Mouse (Mus musculus) embryonic facial prominence, embryonic 11.5 days (tissue): Measurements from ENCODE around the gene Cpne9. TPM values are rescaled to one million over a fixed set of nuclear protein-coding genes. Genes with fewer than 3 reads are reported as not detected.

ENCODE experiments used
- ATAC-seq: fragments of 200-750 bp; cut with Nextera tagmentation; replicated peaks from 2 replicates; pipeline ENCODE4 v1.8.0; 2017; ENCODE audit warnings: low read depth; ENCODE audit not compliant: insufficient number of reproducible peaks, low FRiP score, low TSS enrichment
- DNase-seq: peaks from one replicate; pipeline ENCODE4 v3.0.0-alpha.2; 2015; ENCODE audit warnings: low spot score
- H3K27ac ChIP-seq: fragments of 300-500 bp; sonication (generic); replicated peaks from 2 replicates; pipeline ENCODE4 v1.5.1; 2014; ENCODE audit warnings: mild to moderate bottlenecking, low read depth, low read length, control low read depth
- H3K27me3 ChIP-seq: fragments of 300-500 bp; sonication (generic); 2 replicates; pipeline ENCODE4 v1.6.1; 2014; ENCODE audit warnings: mild to moderate bottlenecking, low read length, moderate library complexity, mixed read lengths; ENCODE audit not compliant: control insufficient read depth, insufficient read depth
- H3K36me3 ChIP-seq: fragments of 300-500 bp; sonication (generic); replicated peaks from 2 replicates; pipeline ENCODE4 v1.6.1; 2014; ENCODE audit warnings: low read depth, mild to moderate bottlenecking, low read length, moderate library complexity, mixed read lengths; ENCODE audit not compliant: control insufficient read depth, insufficient read depth
- H3K4me1 ChIP-seq: fragments of 300-500 bp; sonication (generic); 2 replicates; pipeline ENCODE4 v1.6.1; 2014; ENCODE audit warnings: low read length, mixed read lengths; ENCODE audit not compliant: control insufficient read depth, insufficient read depth
- H3K4me2 ChIP-seq: fragments of 300-500 bp; sonication (generic); 2 replicates; pipeline ENCODE4 v1.6.1; 2014; ENCODE audit warnings: low read depth, mild to moderate bottlenecking, control low read depth, low read length, moderate library complexity
- H3K4me3 ChIP-seq: fragments of 300-500 bp; sonication (generic); 2 replicates; pipeline ENCODE4 v1.5.1; 2014; ENCODE audit warnings: low read depth, low read length, control low read depth
- H3K9ac ChIP-seq: fragments of 300-500 bp; sonication (generic); replicated peaks from 2 replicates; pipeline ENCODE4 v1.6.1; 2014; ENCODE audit warnings: mild to moderate bottlenecking, control low read depth, low read length
- H3K9me3 ChIP-seq: fragments of 300-500 bp; sonication (generic); replicated peaks from 2 replicates; pipeline ENCODE4 v1.6.1; 2016; ENCODE audit warnings: mild to moderate bottlenecking, low read length, inconsistent platforms, mixed read lengths; ENCODE audit not compliant: control insufficient read depth
- WGBS: fragments of 180-500 bp; shearing (Covaris S2); extraction: QIAGEN DNeasy Blood & Tissue Kit; methylation state at CpG from one replicate; pipeline ENCODE4 v1.1.7; 2014; 5-methylcytosine and 5-hydroxymethylcytosine counted together
- polyA plus RNA-seq: library from polyadenylated mRNA; unstranded; fragments of >200 nt; fragmentation: Nextera tagmentation; extraction: Ambion mirVana; gene quantifications from 2 replicates; pipeline ENCODE4 v1.2.1, GENCODE M21; 2014

The Cpne9 gene
- 0.10 and 0.14 TPM in 2 replicates for polyA plus RNA-seq

DNA sequence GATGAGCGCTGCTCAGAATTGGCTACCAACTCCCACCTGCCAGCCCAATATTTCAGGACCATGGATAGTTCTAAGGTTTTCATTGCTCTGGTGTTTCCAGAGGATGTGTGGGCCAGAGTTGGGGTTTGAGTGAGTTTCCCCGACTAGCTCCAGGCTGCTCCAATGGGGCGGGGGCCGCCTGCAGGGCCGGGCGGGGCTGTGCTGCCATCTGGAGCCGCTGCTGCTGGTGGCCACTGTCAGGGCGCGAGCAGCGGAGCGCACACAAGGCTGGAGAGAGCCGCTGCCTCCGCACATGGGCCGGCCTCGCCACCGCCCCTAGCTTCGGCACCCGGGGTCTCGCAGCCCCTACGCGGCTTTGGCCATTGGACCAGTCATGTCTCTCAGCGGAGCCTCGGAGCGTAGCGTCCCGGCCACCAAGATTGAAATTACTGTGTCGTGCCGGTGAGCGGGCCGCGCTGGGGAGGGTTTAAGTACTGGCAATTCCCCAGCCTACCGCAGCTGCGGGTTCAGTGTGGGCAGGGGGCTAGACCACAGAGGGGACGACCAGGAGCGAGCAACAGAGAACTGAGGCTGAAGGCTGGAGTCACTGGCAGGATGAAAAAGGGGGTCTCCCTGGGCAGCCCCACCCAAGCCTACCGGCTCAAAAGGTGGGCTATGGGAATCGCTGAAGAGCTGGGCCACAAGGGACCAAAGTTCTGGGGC lies at the start of gene Cpne9:
Cpne9 (plus strand) TSS at position 207 of the 702 bp plus-strand sequence.
- 1% methylated on average over 37 of the region's 37 CpGs for WGBS
- ATAC-seq: peak; percentile 76; the same call in 1 of the 2 replicates
- H3K9me3 ChIP-seq: no peaks in the 10 kb centered on the region
- no peak within 1 kb of the TSS for H3K9ac ChIP-seq
- peak; percentile 89 for DNase-seq
- H3K36me3 ChIP-seq: no peaks in the 10 kb centered on the region
- no peak within 1 kb of the TSS for H3K27ac ChIP-seq
- H3K4me1 ChIP-seq: no peaks in the 10 kb centered on the region; the same call in 1 of the 2 replicates
- H3K27me3 ChIP-seq: peaks cover 23% of the 10 kb centered on the region
- H3K4me3 ChIP-seq: no peak within 1 kb of the TSS
- H3K4me2 ChIP-seq: peak within 1 kb of the TSS; percentile 11

DNA sequence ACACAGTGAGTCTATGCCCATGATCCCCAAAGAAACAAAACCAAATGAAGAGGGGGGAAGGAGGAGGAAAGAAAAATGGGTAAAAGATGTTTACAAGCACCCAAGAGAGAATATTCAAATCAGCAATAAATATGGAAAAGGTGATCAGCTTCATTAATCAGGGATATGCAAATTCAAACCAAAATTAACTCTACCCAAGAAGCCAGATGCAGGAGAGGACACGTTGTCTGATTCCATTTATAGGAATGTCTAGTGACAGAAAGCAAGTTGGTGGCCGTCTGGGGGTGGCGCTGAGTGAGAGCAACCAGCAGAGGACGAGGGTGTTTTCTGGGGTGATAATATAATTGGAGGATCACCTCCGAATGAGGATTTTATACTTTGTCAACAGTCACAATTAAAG lies 47.0 kb upstream of the Cpne9 start:
- no peaks in the 10 kb centered on the region for H3K4me1 ChIP-seq
- no peak overlapping the region for H3K9ac ChIP-seq
- H3K4me3 ChIP-seq: no peak overlapping the region
- ATAC-seq (no peak), DNase-seq (no peak)
- H3K27ac ChIP-seq: no peak overlapping the region
- WGBS: 71% methylated on average over 5 of the region's 5 CpGs
- H3K36me3 ChIP-seq: no peaks in the 10 kb centered on the region
- H3K9me3 ChIP-seq: no peaks in the 10 kb centered on the region
- no peaks in the 10 kb centered on the region for H3K27me3 ChIP-seq
- no peak overlapping the region for H3K4me2 ChIP-seq

DNA sequence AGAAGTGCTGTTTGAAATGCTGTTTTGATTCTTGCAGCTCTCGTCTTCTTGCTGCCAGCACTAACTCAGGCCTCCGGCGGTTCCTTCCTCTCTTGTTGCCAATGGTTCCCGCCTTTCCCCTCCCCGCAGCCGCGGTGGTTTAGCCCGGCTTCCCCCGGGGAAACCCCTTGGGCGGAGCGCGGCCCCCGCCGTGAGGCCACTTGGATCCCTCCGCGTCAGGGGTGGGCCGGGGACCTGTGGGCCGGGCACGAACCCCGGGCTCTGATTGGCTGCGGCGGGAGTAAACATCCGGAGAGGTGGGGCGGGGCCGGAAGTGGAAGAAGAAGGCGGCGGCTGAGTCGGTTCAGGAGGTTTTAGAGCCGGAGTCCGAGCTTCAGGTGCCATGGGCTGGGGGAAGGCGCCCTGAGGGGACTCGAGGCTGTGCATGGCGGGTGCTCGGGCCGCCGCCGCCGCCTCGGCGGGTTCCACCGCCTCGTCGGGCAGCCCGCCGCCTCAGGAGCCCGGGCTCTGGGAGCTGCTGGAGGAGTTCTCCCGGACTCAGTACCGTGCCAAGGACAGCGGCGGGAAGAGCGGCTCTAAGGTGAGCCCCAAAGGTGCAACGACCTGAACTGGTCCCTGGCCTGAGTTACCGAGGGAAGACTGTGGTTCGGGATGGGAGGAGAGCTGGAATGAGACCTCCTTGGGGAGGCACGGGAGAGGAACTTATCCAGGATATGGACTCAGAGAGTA lies 44.4 kb upstream of the Cpne9 start, which contains the start of gene Mtmr14:
Mtmr14 (plus strand) TSS at position 302 of the 729 bp plus-strand sequence.
- Histone ChIP-seq H3K9ac (peak within 1 kb of the TSS; percentile 81), H3K36me3 (no peaks in the 10 kb centered on the region), H3K9me3 (no peaks in the 10 kb centered on the region), H3K4me3 (peak within 1 kb of the TSS; percentile 98), H3K27ac (no peak within 1 kb of the TSS), H3K4me1 (no peaks in the 10 kb centered on the region), H3K4me2 (peak within 1 kb of the TSS; percentile 68), H3K27me3 (no peaks in the 10 kb centered on the region)
- DNase-seq (peak; percentile 98), ATAC-seq (peak; percentile 97)
- under 1% methylated on average over 50 of the region's 55 CpGs for WGBS

DNA sequence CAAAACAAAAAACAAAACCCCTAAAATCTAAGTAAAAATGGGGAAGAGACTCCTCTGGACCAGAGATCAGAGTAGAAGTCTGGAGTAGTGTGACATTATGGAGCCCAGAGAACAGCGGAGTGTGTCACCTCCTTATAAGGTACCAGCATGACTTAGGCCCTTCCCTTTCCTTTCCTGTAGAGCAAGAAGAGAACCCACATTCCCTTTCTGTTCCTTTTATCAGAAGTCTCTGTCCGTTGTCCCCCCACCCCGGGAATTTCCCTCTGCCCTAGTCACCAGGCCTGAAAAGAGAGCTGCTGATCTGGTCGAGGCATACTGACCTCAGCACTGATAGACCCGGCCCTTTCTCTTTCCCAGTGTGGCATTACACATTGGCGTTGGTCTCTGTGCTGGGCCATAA lies 43.7 kb upstream of the Cpne9 start:
- DNase-seq: no peak
- WGBS: 36% methylated on average over 6 of the region's 6 CpGs
- peak overlapping the region; percentile 68 for H3K4me2 ChIP-seq
- no peaks in the 10 kb centered on the region for H3K36me3 ChIP-seq
- no peaks in the 10 kb centered on the region for H3K4me1 ChIP-seq
- H3K27ac ChIP-seq: no peak overlapping the region
- H3K9me3 ChIP-seq: no peaks in the 10 kb centered on the region
- peak overlapping the region; percentile 98 for H3K4me3 ChIP-seq
- H3K9ac ChIP-seq: peak overlapping the region; percentile 81; the same call in 1 of the 2 replicates
- no peak for ATAC-seq
- no peaks in the 10 kb centered on the region for H3K27me3 ChIP-seq

DNA sequence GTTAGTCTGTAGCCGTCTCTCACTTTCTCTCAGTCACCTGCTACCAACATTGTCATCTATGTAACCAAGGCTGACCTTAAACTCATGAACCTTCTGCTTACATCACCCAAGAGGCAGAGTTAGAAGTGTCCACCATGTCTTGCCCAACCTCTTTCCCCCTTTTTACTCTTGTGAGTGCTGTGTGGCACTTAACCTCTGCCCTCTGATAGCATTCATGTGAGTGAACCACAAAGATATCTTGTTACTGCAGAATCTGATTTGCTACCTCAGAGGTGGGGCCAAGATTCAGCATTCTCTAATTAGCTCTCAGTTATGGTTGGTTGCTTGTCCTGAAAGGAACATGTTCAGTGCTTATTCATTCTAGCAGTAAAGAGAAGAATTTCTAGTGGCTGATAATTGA lies 39.4 kb upstream of the Cpne9 start:
- Histone ChIP-seq H3K4me2 (no peak overlapping the region), H3K9ac (no peak overlapping the region), H3K9me3 (no peaks in the 10 kb centered on the region), H3K4me3 (no peak overlapping the region), H3K27me3 (no peaks in the 10 kb centered on the region), H3K36me3 (no peaks in the 10 kb centered on the region), H3K4me1 (no peaks in the 10 kb centered on the region), H3K27ac (no peak overlapping the region)
- ATAC-seq: no peak
- 88% methylated on average over 1 of the region's 1 CpGs for WGBS
- DNase-seq: no peak

DNA sequence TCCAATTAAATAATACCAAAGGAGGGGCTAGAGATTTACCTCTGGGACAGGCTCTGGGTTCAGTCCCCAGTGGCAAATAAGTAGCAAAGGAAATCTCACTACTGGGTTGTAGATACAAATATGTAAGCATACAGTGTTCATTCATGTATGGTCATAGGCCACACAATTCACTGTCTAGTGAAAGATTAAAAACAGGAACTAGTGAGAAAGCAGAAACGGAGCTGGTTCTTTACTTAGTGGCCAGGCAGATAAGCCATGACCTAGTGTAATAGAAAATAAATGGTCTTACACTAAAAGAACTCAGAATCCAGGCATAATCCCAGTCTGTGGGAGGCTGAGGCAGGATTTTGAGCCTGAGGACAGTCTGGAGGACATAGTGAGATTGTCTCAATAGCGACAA lies 36.5 kb upstream of the Cpne9 start:
- WGBS: 94% methylated on average over 2 of the region's 2 CpGs
- H3K36me3 ChIP-seq: no peaks in the 10 kb centered on the region
- no peak for ATAC-seq

DNA sequence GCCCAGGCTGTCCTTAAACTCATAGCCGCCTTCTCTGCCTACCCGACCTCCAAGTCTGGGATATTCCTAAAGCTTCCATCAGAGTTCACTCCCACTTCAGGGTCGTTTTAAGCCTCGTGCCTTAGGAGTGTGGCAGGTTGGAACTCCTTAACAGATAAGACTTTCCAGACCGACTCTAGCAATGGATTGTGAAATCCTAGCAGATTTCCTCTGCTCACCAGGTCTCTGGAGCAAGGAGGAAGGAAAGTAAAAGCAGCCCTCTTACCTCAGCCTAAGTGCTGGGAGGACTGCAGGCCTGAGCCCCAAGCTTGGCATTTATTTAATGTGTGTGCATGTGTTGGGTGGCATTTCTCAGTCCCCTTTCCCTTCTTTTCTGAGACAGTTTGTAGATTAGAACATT lies 31.3 kb upstream of the Cpne9 start:
- no peak overlapping the region for H3K4me2 ChIP-seq
- no peaks in the 10 kb centered on the region for H3K4me1 ChIP-seq
- H3K9me3 ChIP-seq: no peaks in the 10 kb centered on the region
- no peak overlapping the region for H3K27ac ChIP-seq
- H3K9ac ChIP-seq: no peak overlapping the region
- DNase-seq (no peak), ATAC-seq (no peak)
- no peak overlapping the region for H3K4me3 ChIP-seq
- H3K36me3 ChIP-seq: peaks cover 3% of the 10 kb centered on the region
- WGBS: 90% methylated on average over 5 of the region's 5 CpGs
- H3K27me3 ChIP-seq: no peaks in the 10 kb centered on the region

More for the DNA sequence above, 36.5 kb upstream of the Cpne9 start:
- H3K4me3 ChIP-seq: no peak overlapping the region
- no peaks in the 10 kb centered on the region for H3K9me3 ChIP-seq
- H3K27ac ChIP-seq: no peak overlapping the region
- no peak for DNase-seq
- no peak overlapping the region for H3K4me2 ChIP-seq
- no peaks in the 10 kb centered on the region for H3K4me1 ChIP-seq
- no peaks in the 10 kb centered on the region for H3K27me3 ChIP-seq
- H3K9ac ChIP-seq: no peak overlapping the region

DNA sequence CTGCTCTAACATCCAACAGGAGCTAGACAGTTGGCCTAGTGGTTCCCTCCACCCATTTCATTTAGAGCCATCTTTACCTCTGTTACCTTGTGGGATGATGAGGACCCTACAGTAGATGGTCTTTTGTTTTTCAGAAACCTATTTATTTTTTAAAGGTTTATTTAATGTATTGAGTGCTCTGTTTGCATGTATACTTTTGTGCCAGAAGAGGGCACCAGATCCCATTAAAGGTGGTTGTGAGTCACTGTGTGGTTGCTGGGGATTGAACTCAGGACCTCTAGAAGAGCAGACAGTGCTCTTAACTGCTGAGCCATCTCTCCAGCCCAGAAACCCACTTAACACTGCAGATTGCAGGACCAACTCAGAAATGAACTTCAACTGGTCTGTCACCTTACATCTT lies 30.2 kb upstream of the Cpne9 start:
- peaks cover 6% of the 10 kb centered on the region for H3K36me3 ChIP-seq
- DNase-seq (no peak), ATAC-seq (no peak)
- H3K4me2 ChIP-seq: no peak overlapping the region
- H3K9ac ChIP-seq: no peak overlapping the region
- H3K4me1 ChIP-seq: no peaks in the 10 kb centered on the region
- H3K9me3 ChIP-seq: no peaks in the 10 kb centered on the region
- no peaks in the 10 kb centered on the region for H3K27me3 ChIP-seq
- no peak overlapping the region for H3K4me3 ChIP-seq
- H3K27ac ChIP-seq: no peak overlapping the region
